Mouse (Mus musculus) hindbrain, embryonic 14.5 days (tissue): Measurements from ENCODE around the gene Pax5. TPM values are rescaled to one million over a fixed set of nuclear protein-coding genes. Genes with fewer than 3 reads are reported as not detected.

Experiments
- ATAC-seq: fragments of 200-750 bp; cut with Nextera tagmentation; 2 replicates; pipeline ENCODE4 v1.8.0; 2017; ENCODE audit warnings: moderate number of reproducible peaks, mild to moderate bottlenecking, moderate TSS enrichment, moderate library complexity; ENCODE audit not compliant: low FRiP score
- DNase-seq: peaks from one replicate; pipeline ENCODE4 v3.0.0-alpha.2; 2015; ENCODE audit warnings: low spot score
- H3K27ac ChIP-seq: fragments of 300-500 bp; sonication (generic); 2 replicates; pipeline ENCODE4 v1.5.1; 2014; ENCODE audit warnings: mild to moderate bottlenecking, moderate library complexity
- H3K27me3 ChIP-seq: fragments of 300-500 bp; sonication (generic); 2 replicates; pipeline ENCODE4 v1.6.1; 2014; ENCODE audit warnings: mild to moderate bottlenecking, low read length, mixed read lengths; ENCODE audit not compliant: control insufficient read depth, insufficient read depth
- H3K36me3 ChIP-seq: fragments of 300-500 bp; sonication (generic); replicated peaks from 2 replicates; pipeline ENCODE4 v1.6.1; 2014; ENCODE audit not compliant: control insufficient read depth, insufficient read depth
- H3K4me1 ChIP-seq: fragments of 300-500 bp; sonication (generic); replicated peaks from 2 replicates; pipeline ENCODE4 v1.6.1; 2014; ENCODE audit warnings: antibody characterized with exemption, low read length, mixed read lengths; ENCODE audit not compliant: control insufficient read depth, insufficient read depth
- H3K4me2 ChIP-seq: fragments of 300-500 bp; sonication (generic); replicated peaks from 2 replicates; pipeline ENCODE4 v1.6.1; 2014; ENCODE audit warnings: mild to moderate bottlenecking, moderate library complexity
- H3K4me3 ChIP-seq: fragments of 300-500 bp; sonication (generic); replicated peaks from 2 replicates; pipeline ENCODE4 v1.5.1; 2014; ENCODE audit warnings: mild to moderate bottlenecking, low read length
- H3K9ac ChIP-seq: fragments of 300-500 bp; sonication (generic); 2 replicates; pipeline ENCODE4 v1.6.1; 2014
- H3K9me3 ChIP-seq: fragments of 300-500 bp; sonication (generic); 2 replicates; pipeline ENCODE4 v1.6.1; 2016; ENCODE audit warnings: low read length; ENCODE audit not compliant: control insufficient read depth
- WGBS: fragments of 180-500 bp; shearing (Covaris S2); extraction: QIAGEN DNeasy Blood & Tissue Kit; methylation state at CpG from one replicate; pipeline ENCODE4 v1.1.7; 2014; 5-methylcytosine and 5-hydroxymethylcytosine counted together
- polyA plus RNA-seq: library from polyadenylated mRNA; unstranded; fragments of >200 nt; fragmentation: Nextera tagmentation; extraction: Ambion mirVana; gene quantifications from 2 replicates; pipeline ENCODE4 v1.2.1, GENCODE M21; 2014

Gene Pax5
- polyA plus RNA-seq, 1 experiment from 2014 or later, result 1.9 TPM

GRCm38 (mm10) chr4:44664004-44664766, 46.1 kb downstream of the Pax5 start:
- ATAC-seq (peak; percentile 78), DNase-seq (peak; percentile 59)
- WGBS, result under 1% methylated on average over 81 of the region's 81 CpGs
- no peaks in the 10 kb centered on the region for H3K9me3 ChIP-seq
- H3K4me2 ChIP-seq, result peak overlapping the region; percentile 96
- peak overlapping the region; percentile 47 for H3K4me3 ChIP-seq
- H3K27ac ChIP-seq, result peak overlapping the region; percentile 16
- H3K4me1 ChIP-seq, result peaks cover 14% of the 10 kb centered on the region
- peak overlapping the region; percentile 68 for H3K9ac ChIP-seq
- H3K36me3 ChIP-seq, result no peaks in the 10 kb centered on the region
- H3K27me3 ChIP-seq, result peaks cover 47% of the 10 kb centered on the region

DNA sequence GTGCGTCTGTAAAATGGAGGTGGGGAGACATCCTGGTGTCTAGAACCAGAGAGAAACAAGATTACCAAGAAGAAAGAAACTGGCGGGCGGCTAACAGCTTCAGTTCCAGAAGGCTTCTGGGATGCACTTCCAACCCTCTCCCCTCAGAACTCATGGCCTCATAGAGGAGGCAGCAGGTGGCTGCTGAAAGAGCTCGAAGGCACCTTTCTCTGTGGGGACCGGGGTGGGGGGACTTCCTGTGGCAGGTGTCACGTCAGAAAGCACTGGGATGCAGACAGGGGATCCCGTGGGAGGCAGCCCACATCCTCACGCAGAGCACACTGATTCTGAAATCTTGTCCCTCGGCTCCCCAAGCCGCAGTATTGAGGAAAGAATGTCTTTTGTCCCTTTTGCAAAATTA, 46.8 kb downstream of the Pax5 start:
- H3K27ac ChIP-seq, result 0 out of 2 replicates have a peak overlapping the region, but pooled peaks have one; percentile 16
- no peaks in the 10 kb centered on the region for H3K36me3 ChIP-seq
- WGBS, result 21% methylated on average over 10 of the region's 10 CpGs
- peaks cover 14% of the 10 kb centered on the region for H3K4me1 ChIP-seq
- peaks cover 47% of the 10 kb centered on the region for H3K27me3 ChIP-seq
- peak overlapping the region; percentile 68; the same call in 1 of the 2 replicates for H3K9ac ChIP-seq
- ATAC-seq (peak; percentile 26; the same call in 1 of the 2 replicates), DNase-seq (no peak)
- H3K9me3 ChIP-seq, result no peaks in the 10 kb centered on the region
- peak overlapping the region; percentile 96 for H3K4me2 ChIP-seq
- peak overlapping the region; percentile 47 for H3K4me3 ChIP-seq

- H3K27me3 ChIP-seq, result no peaks in the 10 kb centered on the region
- no peak for DNase-seq
- no peak overlapping the region for H3K27ac ChIP-seq
- H3K36me3 ChIP-seq, result no peaks in the 10 kb centered on the region
- H3K4me2 ChIP-seq, result no peak overlapping the region
- H3K4me1 ChIP-seq, result peaks cover 9% of the 10 kb centered on the region
- H3K9me3 ChIP-seq, result no peaks in the 10 kb centered on the region
- no peak for ATAC-seq
- H3K9ac ChIP-seq, result no peak overlapping the region
- 83% methylated on average over 4 of the region's 4 CpGs for WGBS
- H3K4me3 ChIP-seq, result no peak overlapping the region
These were observed 65.1 kb downstream of the Pax5 start for GRCm38 (mm10) chr4:44645181-44645580.

DNA sequence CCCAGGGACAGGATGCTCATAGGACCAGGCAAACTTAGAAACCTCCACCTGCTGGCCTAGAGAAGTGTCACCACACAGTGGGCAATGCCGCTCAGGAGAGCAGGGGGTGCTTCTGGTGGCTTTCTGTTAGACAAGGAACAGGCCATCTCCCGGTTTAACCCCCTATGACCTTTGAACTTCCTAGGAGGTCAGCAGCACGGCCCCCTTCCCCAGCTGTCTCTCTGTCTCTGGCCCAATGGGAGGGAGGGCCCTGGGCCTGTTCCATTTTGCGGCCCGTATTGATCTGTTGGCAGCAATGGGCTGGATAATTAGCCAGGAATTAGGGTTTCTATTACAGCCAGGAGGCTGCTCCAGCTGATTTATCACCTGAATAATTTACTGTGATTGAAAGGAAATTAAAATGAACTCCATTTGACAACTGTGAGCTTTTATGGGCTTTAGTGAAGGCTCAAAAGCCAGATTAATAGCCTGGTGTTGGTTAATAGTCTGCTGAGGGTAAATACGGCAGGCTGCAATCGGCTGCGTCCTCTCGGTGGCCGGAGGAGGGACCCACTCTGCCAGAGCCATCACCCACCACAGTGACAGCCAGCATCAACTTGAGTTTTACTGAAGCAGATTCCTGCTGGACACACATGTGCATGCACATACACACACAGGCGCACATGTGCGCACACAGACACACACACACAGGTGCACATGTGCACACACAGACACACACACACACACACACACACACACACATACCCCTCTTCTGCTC, 68.3 kb downstream of the Pax5 start:
- H3K27ac ChIP-seq, result no peak overlapping the region
- no peak overlapping the region for H3K4me3 ChIP-seq
- DNase-seq (no peak), ATAC-seq (peak; percentile 48; the same call in 1 of the 2 replicates)
- no peak overlapping the region for H3K9ac ChIP-seq
- no peak overlapping the region for H3K4me2 ChIP-seq
- no peaks in the 10 kb centered on the region for H3K36me3 ChIP-seq
- no peaks in the 10 kb centered on the region for H3K27me3 ChIP-seq
- H3K4me1 ChIP-seq, result peaks cover 9% of the 10 kb centered on the region
- no peaks in the 10 kb centered on the region for H3K9me3 ChIP-seq
- WGBS, result 25% methylated on average over 12 of the region's 12 CpGs

DNA sequence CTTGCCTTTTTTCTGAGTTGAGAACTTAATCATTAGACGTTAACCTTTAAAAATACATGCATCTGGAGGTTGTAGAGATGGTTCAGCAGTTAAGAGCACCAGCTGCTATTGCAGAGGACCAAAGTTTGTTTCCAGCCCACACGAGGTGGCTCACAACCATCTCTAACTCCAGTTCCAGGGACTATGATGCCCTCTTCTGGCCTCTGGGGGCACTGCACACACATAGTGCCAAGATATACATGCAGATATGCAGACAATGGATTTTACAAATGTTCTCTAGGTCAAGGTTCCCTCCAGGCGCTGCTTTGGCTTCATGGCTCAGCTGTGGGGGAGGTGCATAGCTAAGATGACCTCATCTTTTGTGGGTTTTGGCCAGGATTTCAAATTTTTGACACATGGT, 74.7 kb downstream of the Pax5 start:
- ATAC-seq, result no peak
- Histone ChIP-seq H3K27ac (no peak overlapping the region), H3K9me3 (no peaks in the 10 kb centered on the region), H3K4me2 (no peak overlapping the region), H3K4me1 (no peaks in the 10 kb centered on the region), H3K27me3 (no peaks in the 10 kb centered on the region), H3K4me3 (no peak overlapping the region), H3K36me3 (no peaks in the 10 kb centered on the region), H3K9ac (no peak overlapping the region)
- 85% methylated on average over 3 of the region's 3 CpGs for WGBS
- DNase-seq, result no peak

- Histone ChIP-seq H3K9ac (no peak overlapping the region), H3K27ac (no peak overlapping the region), H3K36me3 (no peaks in the 10 kb centered on the region), H3K4me1 (no peaks in the 10 kb centered on the region), H3K4me3 (no peak overlapping the region), H3K4me2 (no peak overlapping the region), H3K27me3 (no peaks in the 10 kb centered on the region), H3K9me3 (no peaks in the 10 kb centered on the region)
- ATAC-seq, result no peak
- 25% methylated on average over 12 of the region's 12 CpGs for WGBS
- no peak for DNase-seq
These were observed 76.4 kb downstream of the Pax5 start for GRCm38 (mm10) chr4:44633694-44634524.

GRCm38 (mm10) chr4:44630059-44630458, 80.2 kb downstream of the Pax5 start:
- ATAC-seq (no peak), DNase-seq (no peak)
- WGBS, result 81% methylated on average over 6 of the region's 6 CpGs
- Histone ChIP-seq H3K9me3 (no peaks in the 10 kb centered on the region), H3K9ac (no peak overlapping the region), H3K27me3 (no peaks in the 10 kb centered on the region), H3K36me3 (no peaks in the 10 kb centered on the region), H3K4me2 (no peak overlapping the region), H3K4me3 (no peak overlapping the region), H3K27ac (no peak overlapping the region), H3K4me1 (no peaks in the 10 kb centered on the region)

DNA sequence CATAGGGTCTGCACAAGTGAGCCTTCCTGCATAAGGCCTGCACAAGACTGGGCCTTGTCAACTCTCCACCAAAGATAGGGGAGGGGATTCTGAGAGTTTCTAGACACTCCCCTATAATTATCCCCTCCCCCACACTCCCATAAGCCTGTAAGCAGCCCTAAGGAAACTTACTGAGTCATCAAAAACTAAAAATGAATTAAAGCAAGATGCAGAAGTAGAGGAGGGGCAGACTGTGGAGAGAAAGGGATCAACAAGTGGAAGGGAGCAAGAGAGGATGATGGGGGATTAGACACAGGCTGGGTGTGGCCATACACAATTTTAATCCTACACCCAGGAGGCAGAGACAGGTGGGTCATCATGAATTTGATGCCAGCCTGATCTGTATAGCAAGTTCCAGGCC, 82.4 kb downstream of the Pax5 start:
- no peak overlapping the region for H3K4me3 ChIP-seq
- no peak overlapping the region for H3K4me2 ChIP-seq
- no peak overlapping the region for H3K27ac ChIP-seq
- ATAC-seq (no peak), DNase-seq (no peak)
- H3K9me3 ChIP-seq, result no peaks in the 10 kb centered on the region
- H3K27me3 ChIP-seq, result no peaks in the 10 kb centered on the region
- no peak overlapping the region for H3K9ac ChIP-seq
- H3K36me3 ChIP-seq, result no peaks in the 10 kb centered on the region
- H3K4me1 ChIP-seq, result 0 out of 2 replicates have a peak, but pooled peaks cover 1% of the 10 kb centered on the region

DNA sequence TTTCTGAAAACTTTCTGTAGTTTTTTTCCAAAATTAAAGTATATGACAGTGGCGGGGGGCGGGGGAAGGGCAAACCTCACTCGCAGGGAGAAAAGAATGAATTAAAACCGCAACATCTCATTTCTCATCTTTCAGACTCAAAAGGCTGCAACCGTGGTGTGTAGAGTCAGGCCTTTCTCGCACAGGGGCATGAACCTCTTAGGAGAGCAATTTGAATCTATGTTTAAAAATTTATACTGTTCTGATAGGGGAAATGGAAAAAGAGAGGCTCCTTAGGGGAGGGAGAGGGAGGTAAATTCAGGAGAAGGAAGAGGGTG, 85.2 kb downstream of the Pax5 start:
- WGBS, result 79% methylated on average over 6 of the region's 6 CpGs
- DNase-seq, result no peak
- Histone ChIP-seq H3K27ac (no peak overlapping the region), H3K9me3 (no peaks in the 10 kb centered on the region), H3K4me1 (0 out of 2 replicates have a peak, but pooled peaks cover 15% of the 10 kb centered on the region), H3K36me3 (no peaks in the 10 kb centered on the region), H3K9ac (no peak overlapping the region), H3K4me3 (no peak overlapping the region), H3K27me3 (no peaks in the 10 kb centered on the region), H3K4me2 (no peak overlapping the region)
- no peak for ATAC-seq
